ENCODE assay signal across 8 mouse cellular contexts in the genomic region with DNA sequence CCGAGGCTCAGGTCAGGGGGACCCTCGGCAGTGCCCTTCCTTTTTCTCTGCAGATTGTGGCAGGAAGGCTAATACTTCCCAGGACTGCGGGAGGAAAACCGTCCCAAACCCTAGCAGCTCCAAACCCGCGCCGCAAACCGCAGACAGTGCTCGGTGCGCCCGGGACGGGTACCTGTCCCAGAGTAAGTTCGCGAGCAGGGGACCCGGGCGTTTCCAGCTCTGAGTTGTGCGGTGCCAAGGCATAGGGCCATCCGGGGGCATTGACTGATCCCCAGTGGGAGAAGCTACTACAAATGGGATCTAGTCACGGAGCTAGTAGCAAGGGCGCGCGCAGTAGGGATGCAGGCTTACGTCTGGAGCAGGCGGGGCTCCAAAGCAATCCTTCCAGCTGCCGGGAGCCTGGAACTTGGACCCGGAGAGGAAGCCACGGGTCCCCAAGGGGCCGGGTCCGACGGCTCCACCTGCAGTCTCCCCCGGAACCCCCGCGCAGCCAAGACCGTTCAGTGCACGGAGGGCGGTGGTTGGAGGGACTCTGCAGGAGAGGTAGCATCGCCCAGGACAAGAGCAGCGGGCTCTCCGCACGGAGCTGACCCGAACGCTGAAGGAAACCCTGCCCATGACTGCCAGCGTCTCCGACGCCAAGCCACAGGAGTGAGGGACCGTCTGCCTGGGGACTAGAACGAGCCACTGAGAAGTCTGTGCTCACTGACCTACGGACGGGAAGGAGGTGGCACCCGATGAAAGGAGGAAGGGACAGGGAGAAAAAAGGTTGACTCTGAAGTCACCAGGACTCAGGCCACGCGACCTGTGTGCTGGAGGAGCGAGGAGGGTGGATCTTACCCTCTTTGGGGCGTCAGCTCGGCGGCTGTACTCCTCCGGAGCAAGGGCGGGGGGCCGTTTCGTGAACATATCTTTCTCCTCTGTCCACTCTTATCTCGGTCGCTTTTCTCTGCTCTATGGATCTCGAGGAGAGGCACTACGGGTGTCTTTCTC. TPM values are rescaled to one million over a fixed set of nuclear protein-coding genes. Genes with fewer than 3 reads are reported as not detected.
DNase-seq lines count a peak whose midpoint lies in the region; ATAC-seq lines count a peak whose summit lies in the region.

A gene (minus strand): TSS at position 943 of the 993 bp plus-strand sequence.

- WGBS in lung, embryonic 15.5 days: 2% methylated on average over 64 of the region's 64 CpGs
- WGBS in forebrain, embryonic 13.5 days: 2% methylated on average over 64 of the region's 64 CpGs
- WGBS in hindbrain, embryonic 15.5 days: 1% methylated on average over 64 of the region's 64 CpGs

- peak; percentile 73 for ATAC-seq in lung, embryonic 15.5 days (ENCODE audit: borderline replicate concordance, extremely low read depth, low FRiP score, low TSS enrichment)
- ATAC-seq in forebrain, embryonic 13.5 days: peak; percentile 37; the same call in 1 of the 2 replicates
- ATAC-seq in hindbrain, embryonic 15.5 days (ENCODE audit: low FRiP score, low read depth): peak; percentile 40; the same call in 1 of the 2 replicates
- 0 out of 2 replicates have a peak, but pooled peaks have one; percentile 43 for ATAC-seq in megakaryocyte-erythroid progenitor cell, adult 5-6 weeks (replicated peaks; ENCODE audit: low FRiP score, low TSS enrichment, poor library complexity, severe bottlenecking)

- H3K36me3 ChIP-seq in lung, embryonic 15.5 days: no peaks in the 10 kb centered on the region
- H3K36me3 ChIP-seq in forebrain, embryonic 13.5 days (ENCODE audit: poor library complexity, severe bottlenecking): no peaks in the 10 kb centered on the region
- H3K36me3 ChIP-seq in hindbrain, embryonic 15.5 days: no peaks in the 10 kb centered on the region

- H3K4me3 ChIP-seq in lung, embryonic 15.5 days: peak within 1 kb of the TSS; percentile 32
- H3K4me3 ChIP-seq in forebrain, embryonic 13.5 days: peak within 1 kb of the TSS; percentile 36
- peak within 1 kb of the TSS; percentile 43 for H3K4me3 ChIP-seq in hindbrain, embryonic 15.5 days

- H3K27ac ChIP-seq in lung, embryonic 15.5 days: no peak within 1 kb of the TSS
- no peak within 1 kb of the TSS for H3K27ac ChIP-seq in forebrain, embryonic 13.5 days
- H3K27ac ChIP-seq in hindbrain, embryonic 15.5 days (replicated peaks): no peak within 1 kb of the TSS

- H3K9ac ChIP-seq in lung, embryonic 15.5 days: 0 out of 2 replicates have a peak within 1 kb of the TSS, but pooled peaks have one; percentile 8
- H3K9ac ChIP-seq in forebrain, embryonic 13.5 days: peak within 1 kb of the TSS; percentile 14; the same call in 1 of the 2 replicates
- peak within 1 kb of the TSS; percentile 29; the same call in 1 of the 2 replicates for H3K9ac ChIP-seq in hindbrain, embryonic 15.5 days

- H3K27me3 ChIP-seq in lung, embryonic 15.5 days: peaks cover 37% of the 10 kb centered on the region
- H3K27me3 ChIP-seq in forebrain, embryonic 13.5 days: peaks cover 42% of the 10 kb centered on the region
- H3K27me3 ChIP-seq in hindbrain, embryonic 15.5 days: peaks cover 37% of the 10 kb centered on the region

- peaks cover 19% of the 10 kb centered on the region for H3K4me1 ChIP-seq in lung, embryonic 15.5 days
- H3K4me1 ChIP-seq in forebrain, embryonic 13.5 days: peaks cover 13% of the 10 kb centered on the region
- peaks cover 14% of the 10 kb centered on the region for H3K4me1 ChIP-seq in hindbrain, embryonic 15.5 days (replicated peaks)

- no peak for DNase-seq in lung, postnatal 4 days
- DNase-seq in adipocyte (ENCODE audit: low spot score): no peak
- DNase-seq in layer of hippocampus, postnatal 10 days (ENCODE audit: low spot score in 2 of 2): no peak
- DNase-seq in yolk sac, embryonic 10.5 days (ENCODE audit: low spot score): no peak

- H3K4me2 ChIP-seq in lung, embryonic 15.5 days: peak within 1 kb of the TSS; percentile 74
- peak within 1 kb of the TSS; percentile 65 for H3K4me2 ChIP-seq in forebrain, embryonic 13.5 days
- H3K4me2 ChIP-seq in hindbrain, embryonic 15.5 days: peak within 1 kb of the TSS; percentile 83

- no peaks in the 10 kb centered on the region for H3K9me3 ChIP-seq in lung, embryonic 15.5 days
- H3K9me3 ChIP-seq in forebrain, embryonic 13.5 days (replicated peaks): no peaks in the 10 kb centered on the region
- 0 out of 2 replicates have a peak, but pooled peaks cover 3% of the 10 kb centered on the region for H3K9me3 ChIP-seq in hindbrain, embryonic 15.5 days

RNA-seq across cellular contexts. Expression of the gene that starts here (rescaled TPM):
- polyA plus RNA-seq in lung, embryonic 15.5 days (2015; fragmentation: Nextera tagmentation; extraction: Ambion mirVana): 1.4 and 1.8 TPM in 2 replicates
- polyA plus RNA-seq in forebrain, embryonic 13.5 days (2015; fragmentation: Nextera tagmentation; extraction: Ambion mirVana): 0.06 and 0.09 TPM in 2 replicates
- 2.2 and 2.7 TPM in 2 replicates for polyA plus RNA-seq in hindbrain, embryonic 15.5 days (2015; fragmentation: Nextera tagmentation; extraction: Ambion mirVana)
- total RNA-seq in megakaryocyte-erythroid progenitor cell, adult 5-6 weeks (2014; fragmentation: Nextera tagmentation): not detected in 2 replicates
- total RNA-seq in megakaryocyte-erythroid progenitor cell, adult 5-6 weeks (2017): not detected in 2 replicates
- under 1 TPM in 1 of 2 experiments, not detected in 1; 0.16 TPM for total RNA-seq in layer of hippocampus, postnatal 10 days (2021)

Comparison
In these comparisons a context has a peak if more than half of its experiments do, and no peak if none do; other contexts are left out.
1. Peak in ATAC-seq, H3K4me3 ChIP-seq, H3K9ac ChIP-seq and H3K4me2 ChIP-seq in forebrain, embryonic 13.5 days; RNA of the gene not detected or under 1 TPM.
2. Peak in ATAC-seq in megakaryocyte-erythroid progenitor cell, adult 5-6 weeks; RNA of the gene not detected or under 1 TPM.